Mouse (Mus musculus) limb, embryonic 11.5 days (tissue): Measurements from ENCODE around the gene Alox12e. TPM values are rescaled to one million over a fixed set of nuclear protein-coding genes. Genes with fewer than 3 reads are reported as not detected.

Experiments used
- ATAC-seq: fragments of 200-750 bp; cut with Nextera tagmentation; 2 replicates; pipeline ENCODE4 v1.8.0; 2017; ENCODE audit warnings: low read depth; ENCODE audit not compliant: insufficient number of reproducible peaks, low FRiP score, low TSS enrichment
- DNase-seq: peaks from one replicate; pipeline ENCODE4 v3.0.0-alpha.2; 2015; ENCODE audit warnings: low spot score
- H3K27ac ChIP-seq: fragments of 300-500 bp; sonication (generic); replicated peaks from 2 replicates; pipeline ENCODE4 v1.5.1; 2014; ENCODE audit warnings: low read depth, mild to moderate bottlenecking, low read length
- H3K27me3 ChIP-seq: fragments of 300-500 bp; sonication (generic); 2 replicates; pipeline ENCODE4 v1.6.1; 2014; ENCODE audit warnings: mild to moderate bottlenecking, low read length, mixed read lengths; ENCODE audit not compliant: control insufficient read depth, insufficient read depth
- H3K36me3 ChIP-seq: fragments of 300-500 bp; sonication (generic); 2 replicates; pipeline ENCODE4 v1.6.1; 2014; ENCODE audit warnings: mild to moderate bottlenecking, low read length, moderate library complexity, mixed read lengths; ENCODE audit not compliant: control insufficient read depth, insufficient read depth
- H3K4me1 ChIP-seq: fragments of 300-500 bp; sonication (generic); 2 replicates; pipeline ENCODE4 v1.6.1; 2014; ENCODE audit warnings: low read length, mixed read lengths; ENCODE audit not compliant: control insufficient read depth, insufficient read depth
- H3K4me2 ChIP-seq: fragments of 300-500 bp; sonication (generic); 2 replicates; pipeline ENCODE4 v1.6.1; 2014; ENCODE audit warnings: low read depth, mild to moderate bottlenecking, moderate library complexity; ENCODE audit not compliant: severe bottlenecking
- H3K4me3 ChIP-seq: fragments of 300-500 bp; sonication (generic); 2 replicates; pipeline ENCODE4 v1.5.1; 2014; ENCODE audit warnings: low read depth, low read length
- H3K9ac ChIP-seq: fragments of 300-500 bp; sonication (generic); 2 replicates; pipeline ENCODE4 v1.6.1; 2014; ENCODE audit warnings: mild to moderate bottlenecking, low read length
- H3K9me3 ChIP-seq: fragments of 300-500 bp; sonication (generic); 2 replicates; pipeline ENCODE4 v1.6.1; 2016; ENCODE audit warnings: low read length; ENCODE audit not compliant: control insufficient read depth
- WGBS: fragments of 180-500 bp; shearing (Covaris S2); extraction: QIAGEN DNeasy Blood & Tissue Kit; methylation state at CpG from one replicate; pipeline ENCODE4 v1.1.7; 2014; 5-methylcytosine and 5-hydroxymethylcytosine counted together
- polyA plus RNA-seq: library from polyadenylated mRNA; unstranded; fragments of >200 nt; fragmentation: Nextera tagmentation; extraction: Ambion mirVana; gene quantifications from 2 replicates; pipeline ENCODE4 v1.2.1, GENCODE M21; 2014

Gene Alox12e
- polyA plus RNA-seq, 1 experiment from 2014 or later = not detected

GRCm38 (mm10) chr11:70280441-70280840 is 42.0 kb downstream of the Alox12e start:
- Histone ChIP-seq H3K9me3 (no peaks in the 10 kb centered on the region), H3K4me1 (no peaks in the 10 kb centered on the region), H3K36me3 (no peaks in the 10 kb centered on the region), H3K27ac (no peak overlapping the region), H3K4me2 (no peak overlapping the region), H3K27me3 (no peaks in the 10 kb centered on the region), H3K4me3 (no peak overlapping the region), H3K9ac (no peak overlapping the region)
- ATAC-seq = no peak
- WGBS = 81% methylated on average over 3 of the region's 3 CpGs
- no peak for DNase-seq

GRCm38 (mm10) chr11:70278961-70279360 is 43.5 kb downstream of the Alox12e start:
- no peak overlapping the region for H3K9ac ChIP-seq
- no peak overlapping the region for H3K4me2 ChIP-seq
- DNase-seq (no peak), ATAC-seq (no peak)
- H3K36me3 ChIP-seq = no peaks in the 10 kb centered on the region
- no peaks in the 10 kb centered on the region for H3K4me1 ChIP-seq
- H3K27ac ChIP-seq = no peak overlapping the region
- 91% methylated on average over 3 of the region's 3 CpGs for WGBS
- H3K4me3 ChIP-seq = no peak overlapping the region
- no peaks in the 10 kb centered on the region for H3K9me3 ChIP-seq
- H3K27me3 ChIP-seq = no peaks in the 10 kb centered on the region

GRCm38 (mm10) chr11:70271641-70272040 is 50.8 kb downstream of the Alox12e start:
- Histone ChIP-seq H3K36me3 (no peaks in the 10 kb centered on the region), H3K27me3 (no peaks in the 10 kb centered on the region), H3K4me2 (no peak overlapping the region), H3K9me3 (no peaks in the 10 kb centered on the region), H3K4me3 (no peak overlapping the region), H3K9ac (no peak overlapping the region), H3K27ac (no peak overlapping the region), H3K4me1 (no peaks in the 10 kb centered on the region)
- DNase-seq (no peak), ATAC-seq (no peak)
- WGBS = 82% methylated on average over 7 of the region's 7 CpGs

DNA sequence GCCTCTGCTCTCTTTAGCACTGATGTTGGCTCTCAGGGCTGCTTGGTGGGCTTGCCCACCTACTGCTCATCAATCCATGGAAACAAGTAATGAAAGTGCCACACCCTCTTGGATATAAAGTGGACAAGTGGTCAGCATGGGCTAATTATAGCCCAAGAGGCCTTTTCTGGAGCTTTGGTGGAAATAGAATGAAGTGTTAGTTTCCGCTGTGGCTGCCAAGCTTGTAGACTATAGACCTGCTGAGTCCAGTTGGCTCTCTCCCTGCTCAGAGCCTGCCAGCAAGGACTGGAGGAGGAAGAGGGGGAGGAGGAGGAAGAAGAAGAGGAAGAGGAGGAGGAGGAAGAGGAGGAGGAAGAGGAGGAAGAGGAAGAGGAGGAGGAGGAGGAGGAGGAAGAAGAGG is 56.0 kb downstream of the Alox12e start:
- DNase-seq = no peak
- Histone ChIP-seq H3K4me3 (no peak overlapping the region), H3K27ac (no peak overlapping the region), H3K9ac (no peak overlapping the region), H3K9me3 (no peaks in the 10 kb centered on the region), H3K4me2 (no peak overlapping the region), H3K36me3 (no peaks in the 10 kb centered on the region), H3K4me1 (no peaks in the 10 kb centered on the region), H3K27me3 (no peaks in the 10 kb centered on the region)
- ATAC-seq = no peak
- WGBS = 86% methylated on average over 1 of the region's 1 CpGs

DNA sequence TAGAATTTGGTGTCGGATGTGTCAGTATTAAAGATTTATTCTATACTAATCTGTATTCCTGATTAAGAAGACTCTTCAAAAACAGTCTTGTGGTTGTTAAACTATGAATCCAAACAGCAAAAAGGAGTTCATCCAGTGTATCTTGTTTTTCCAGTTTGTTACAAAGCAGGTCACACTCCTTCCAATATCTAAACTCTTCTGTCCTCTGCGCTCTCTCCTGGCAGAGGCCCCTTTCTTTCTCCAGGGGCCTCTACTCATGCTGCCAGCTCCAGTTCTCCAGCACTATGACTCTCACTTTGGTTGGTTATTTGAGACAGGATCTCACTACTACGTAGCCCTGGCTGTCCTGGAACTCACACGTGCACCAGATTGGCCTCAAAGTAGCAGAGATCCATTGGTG is 56.6 kb downstream of the Alox12e start:
- Histone ChIP-seq H3K4me1 (no peaks in the 10 kb centered on the region), H3K27me3 (no peaks in the 10 kb centered on the region), H3K36me3 (no peaks in the 10 kb centered on the region), H3K27ac (no peak overlapping the region), H3K9me3 (no peaks in the 10 kb centered on the region), H3K9ac (no peak overlapping the region), H3K4me3 (no peak overlapping the region), H3K4me2 (no peak overlapping the region)
- 71% methylated on average over 4 of the region's 4 CpGs for WGBS
- ATAC-seq = no peak
- no peak for DNase-seq

Other genes starting within 250 kb of the Alox12e start
- not detected in 2 replicates for gene Asgr2, start 230.0 kb downstream of the Alox12e start, polyA plus RNA-seq
- 0.21 TPM in 1 of 2 replicates, not detected in the other for gene Mgl2, start 192.3 kb downstream of the Alox12e start, polyA plus RNA-seq
- not detected in 2 replicates for gene Clec10a, start 166.4 kb downstream of the Alox12e start, polyA plus RNA-seq
- gene Slc16a11, start 109.9 kb downstream of the Alox12e start, polyA plus RNA-seq = 0.21 and 0.67 TPM in 2 replicates
- 17.0 and 17.8 TPM in 2 replicates for gene Slc16a13, start 101.6 kb downstream of the Alox12e start, polyA plus RNA-seq
- 7.3 and 7.5 TPM in 2 replicates for gene Bcl6b, start 92.8 kb downstream of the Alox12e start, polyA plus RNA-seq
- gene 0610010K14Rik, start 84.7 kb downstream of the Alox12e start, polyA plus RNA-seq = 216 and 218 TPM in 2 replicates
- gene Gm21988, start 82.8 kb downstream of the Alox12e start, polyA plus RNA-seq = 8.2 and 10.5 TPM in 2 replicates
- 94.1 and 94.6 TPM in 2 replicates for gene Rnasek, start 82.8 kb downstream of the Alox12e start, polyA plus RNA-seq
- 3.3 and 3.6 TPM in 2 replicates for gene Alox12, start 67.3 kb downstream of the Alox12e start, polyA plus RNA-seq
- gene Alox15, start 29.4 kb upstream of the Alox12e start, polyA plus RNA-seq = 0.20 TPM in 1 of 2 replicates, not detected in the other
- gene Pelp1, start 87.4 kb upstream of the Alox12e start, polyA plus RNA-seq = 45.2 and 50.8 TPM in 2 replicates
- gene Arrb2, start 110.0 kb upstream of the Alox12e start, polyA plus RNA-seq = 21.9 and 30.3 TPM in 2 replicates
- gene Med11, start 129.3 kb upstream of the Alox12e start, polyA plus RNA-seq = 46.5 and 50.1 TPM in 2 replicates
- gene Zmynd15, start 136.8 kb upstream of the Alox12e start, polyA plus RNA-seq = 0.15 and 0.41 TPM in 2 replicates
- 1.0 and 1.4 TPM in 2 replicates for gene Cxcl16, start 137.4 kb upstream of the Alox12e start, polyA plus RNA-seq
- 0.49 and 0.64 TPM in 2 replicates for gene Tm4sf5, start 182.6 kb upstream of the Alox12e start, polyA plus RNA-seq
- gene Vmo1, start 192.0 kb upstream of the Alox12e start, polyA plus RNA-seq = 0.55 TPM in 1 of 2 replicates, not detected in the other
- gene Gltpd2, start 196.6 kb upstream of the Alox12e start, polyA plus RNA-seq = 0.39 and 0.50 TPM in 2 replicates
- gene Psmb6, start 202.7 kb upstream of the Alox12e start, polyA plus RNA-seq = 964 and 999 TPM in 2 replicates
- not detected in 2 replicates for gene Gm40193, start 210.3 kb upstream of the Alox12e start, polyA plus RNA-seq
- gene Pld2, start 217.4 kb upstream of the Alox12e start, polyA plus RNA-seq = 2.4 and 3.9 TPM in 2 replicates
- 21.2 and 22.7 TPM in 2 replicates for gene Mink1, start 240.3 kb upstream of the Alox12e start, polyA plus RNA-seq